Comparison of ENCODE assay signal across 8 mouse cellular contexts in the genomic region with DNA sequence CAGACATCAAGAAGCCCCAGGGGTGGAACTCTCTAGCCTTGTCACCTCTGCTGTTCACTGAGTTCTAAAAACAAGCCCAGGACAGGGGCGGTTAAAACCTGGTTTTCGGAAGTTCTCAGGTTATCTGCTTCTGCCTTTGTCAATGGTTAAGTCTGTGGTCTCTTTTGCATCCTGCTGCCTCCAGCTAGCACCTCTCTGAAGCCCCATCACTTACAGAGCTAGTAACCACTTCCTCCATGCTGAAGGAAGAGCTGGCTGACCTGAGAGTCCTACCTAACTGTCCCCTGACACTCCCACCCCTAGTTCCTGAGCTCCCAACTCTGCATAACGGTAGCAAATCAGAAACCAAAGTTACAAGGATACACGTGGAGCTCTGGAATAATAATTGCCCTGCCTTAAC. TPM values are rescaled to one million over a fixed set of nuclear protein-coding genes. Genes with fewer than 3 reads are reported as not detected.
DNase-seq lines count a peak whose midpoint lies in the region; ATAC-seq and TF ChIP-seq lines count a peak whose summit lies in the region.

No protein-coding gene starts in this region.

- H3K4me2 ChIP-seq in intestine, embryonic 15.5 days (replicated peaks), result peak overlapping the region; percentile 86
- peak overlapping the region; percentile 63 for H3K4me2 ChIP-seq in neural tube, embryonic 14.5 days (ENCODE audit: low read depth, low read length)

- peak overlapping the region; percentile 63; the same call in 1 of the 2 replicates for H3K9ac ChIP-seq in intestine, embryonic 15.5 days
- H3K9ac ChIP-seq in neural tube, embryonic 14.5 days (replicated peaks; ENCODE audit: low read depth, low read length), result no peak overlapping the region

- 39% methylated on average over 4 of the region's 4 CpGs for WGBS in intestine, embryonic 15.5 days
- 44% methylated on average over 4 of the region's 4 CpGs for WGBS in neural tube, embryonic 14.5 days

- no peak for ATAC-seq in intestine, embryonic 15.5 days
- no peak for ATAC-seq in neural tube, embryonic 14.5 days (ENCODE audit: low read depth)

- no peak for TF ChIP-seq CTCF in layer of hippocampus, adult 2 months (conservative IDR thresholded peaks at IDR 0.05)
- no peak for TF ChIP-seq CTCF in bone marrow macrophage, adult 2 months (IDR thresholded peaks at IDR 0.05; ENCODE audit: low read depth, low read length)

- TF ChIP-seq POLR2A in bone marrow macrophage, adult 2 months (IDR thresholded peaks at IDR 0.05; ENCODE audit: borderline replicate concordance, low read depth, low read length), result no peak

- H3K9me3 ChIP-seq in intestine, embryonic 15.5 days, result no peaks in the 10 kb centered on the region
- H3K9me3 ChIP-seq in neural tube, embryonic 14.5 days (ENCODE audit: control insufficient read depth, low read length), result no peaks in the 10 kb centered on the region

- peaks cover 40% of the 10 kb centered on the region for H3K4me1 ChIP-seq in bone marrow macrophage, adult 2 months (ENCODE audit: control insufficient read depth, insufficient read depth, low read length)
- H3K4me1 ChIP-seq in intestine, embryonic 15.5 days (replicated peaks), result peaks cover 32% of the 10 kb centered on the region
- peaks cover 19% of the 10 kb centered on the region for H3K4me1 ChIP-seq in neural tube, embryonic 14.5 days (ENCODE audit: control insufficient read depth, insufficient read depth, low read length)

- no peak overlapping the region for H3K27ac ChIP-seq in layer of hippocampus, adult 2 months
- peak overlapping the region; percentile 53 for H3K27ac ChIP-seq in bone marrow macrophage, adult 2 months (ENCODE audit: insufficient read depth, low read depth, low read length)
- H3K27ac ChIP-seq in intestine, embryonic 15.5 days, result no peak overlapping the region
- no peak overlapping the region for H3K27ac ChIP-seq in neural tube, embryonic 14.5 days (ENCODE audit: low read depth, low read length)

- H3K27me3 ChIP-seq in intestine, embryonic 15.5 days (replicated peaks), result no peaks in the 10 kb centered on the region
- H3K27me3 ChIP-seq in neural tube, embryonic 14.5 days (ENCODE audit: control insufficient read depth, insufficient read depth, low read length), result no peaks in the 10 kb centered on the region

- no peaks in the 10 kb centered on the region for H3K36me3 ChIP-seq in intestine, embryonic 15.5 days
- peaks cover 5% of the 10 kb centered on the region; the same call in 1 of the 2 replicates for H3K36me3 ChIP-seq in neural tube, embryonic 14.5 days (ENCODE audit: control insufficient read depth, insufficient read depth, low read length)

- peak overlapping the region; percentile 81; the same call in 1 of the 2 replicates for H3K4me3 ChIP-seq in layer of hippocampus, adult 2 months
- H3K4me3 ChIP-seq in bone marrow macrophage, adult 2 months (ENCODE audit: insufficient read depth, low read length), result peak overlapping the region; percentile 66
- peak overlapping the region; percentile 64 for H3K4me3 ChIP-seq in intestine, embryonic 15.5 days (replicated peaks)
- peak overlapping the region; percentile 54 for H3K4me3 ChIP-seq in neural tube, embryonic 14.5 days (ENCODE audit: low read depth, low read length)

- no peak for DNase-seq in layer of hippocampus, adult 2 months (ENCODE audit: low spot score in 2 of 2)
- DNase-seq in layer of hippocampus, adult 18-20 months (ENCODE audit: low spot score in 2 of 2), result no peak
- no peak for DNase-seq in cerebellum, adult 18-20 months
- DNase-seq in layer of hippocampus, adult 9-10 months (ENCODE audit: low spot score), result no peak
- DNase-seq in heart, adult 9 months (ENCODE audit: low spot score in 2 of 2), result no peak

RNA-seq across cellular contexts. Expression of a gene that starts 1.0 kb away (rescaled TPM):
- 10 to 100 TPM; 10.6 to 16.5 TPM for total RNA-seq in layer of hippocampus, adult 2 months (2021)
- total RNA-seq in layer of hippocampus, adult 18-20 months (2021), result 10 to 100 TPM; 13.2 to 13.5 TPM
- 53.3 and 53.8 TPM in 2 replicates for polyA plus RNA-seq in bone marrow macrophage, adult 2 months (2012; ENCODE audit: insufficient read depth, insufficient read length, missing spikeins)
- 40.4 and 43.0 TPM in 2 replicates for polyA plus RNA-seq in intestine, embryonic 15.5 days (2015; fragmentation: Nextera tagmentation; extraction: Ambion mirVana)
- 42.0 and 48.6 TPM in 2 replicates for polyA plus RNA-seq in neural tube, embryonic 14.5 days (2014; fragmentation: Nextera tagmentation; extraction: Ambion mirVana)

RNA-seq across cellular contexts. Expression of a gene that starts 1.3 kb away (rescaled TPM):
- total RNA-seq in layer of hippocampus, adult 2 months (2021), result 10 to 100 TPM; 65.0 to 69.0 TPM
- 10 to 100 TPM; 52.5 to 54.7 TPM for total RNA-seq in layer of hippocampus, adult 18-20 months (2021)
- 11.0 and 25.2 TPM in 2 replicates for polyA plus RNA-seq in bone marrow macrophage, adult 2 months (2012; ENCODE audit: insufficient read depth, insufficient read length, missing spikeins)
- polyA plus RNA-seq in intestine, embryonic 15.5 days (2015; fragmentation: Nextera tagmentation; extraction: Ambion mirVana), result 22.3 and 26.5 TPM in 2 replicates
- polyA plus RNA-seq in neural tube, embryonic 14.5 days (2014; fragmentation: Nextera tagmentation; extraction: Ambion mirVana), result 24.9 and 29.5 TPM in 2 replicates

RNA-seq across cellular contexts. Expression of a gene that starts 22.8 kb away (rescaled TPM):
- 10 to 100 TPM; 45.3 to 46.9 TPM for total RNA-seq in layer of hippocampus, adult 2 months (2021)
- total RNA-seq in layer of hippocampus, adult 18-20 months (2021), result 10 to 100 TPM; 44.7 to 46.1 TPM
- polyA plus RNA-seq in bone marrow macrophage, adult 2 months (2012; ENCODE audit: insufficient read depth, insufficient read length, missing spikeins), result 107 and 117 TPM in 2 replicates
- polyA plus RNA-seq in intestine, embryonic 15.5 days (2015; fragmentation: Nextera tagmentation; extraction: Ambion mirVana), result 68.8 and 73.0 TPM in 2 replicates
- polyA plus RNA-seq in neural tube, embryonic 14.5 days (2014; fragmentation: Nextera tagmentation; extraction: Ambion mirVana), result 43.1 and 57.3 TPM in 2 replicates

RNA-seq across cellular contexts. Expression of a gene that starts 41.3 kb away (rescaled TPM):
- 100 to 1,000 TPM; 145 to 153 TPM for total RNA-seq in layer of hippocampus, adult 2 months (2021)
- 100 to 1,000 TPM; 138 TPM for total RNA-seq in layer of hippocampus, adult 18-20 months (2021)
- 121 and 129 TPM in 2 replicates for polyA plus RNA-seq in bone marrow macrophage, adult 2 months (2012; ENCODE audit: insufficient read depth, insufficient read length, missing spikeins)
- 70.5 and 71.4 TPM in 2 replicates for polyA plus RNA-seq in intestine, embryonic 15.5 days (2015; fragmentation: Nextera tagmentation; extraction: Ambion mirVana)
- polyA plus RNA-seq in neural tube, embryonic 14.5 days (2014; fragmentation: Nextera tagmentation; extraction: Ambion mirVana), result 109 and 125 TPM in 2 replicates

RNA-seq across cellular contexts. Expression of a gene that starts 43.9 kb away (rescaled TPM):
- total RNA-seq in layer of hippocampus, adult 2 months (2021), result 100 to 1,000 TPM; 102 to 105 TPM
- 100 to 1,000 TPM; 110 to 114 TPM for total RNA-seq in layer of hippocampus, adult 18-20 months (2021)
- polyA plus RNA-seq in bone marrow macrophage, adult 2 months (2012; ENCODE audit: insufficient read depth, insufficient read length, missing spikeins), result 20.9 and 22.7 TPM in 2 replicates
- polyA plus RNA-seq in intestine, embryonic 15.5 days (2015; fragmentation: Nextera tagmentation; extraction: Ambion mirVana), result 54.9 and 62.4 TPM in 2 replicates
- 75.0 and 79.7 TPM in 2 replicates for polyA plus RNA-seq in neural tube, embryonic 14.5 days (2014; fragmentation: Nextera tagmentation; extraction: Ambion mirVana)
